Mouse (Mus musculus) olfactory bulb, adult 2 months (tissue): ENCODE measurements at regions not wholly inside any gene's neighbourhood (a gene's known extent, or its start where the extent isn't known, plus 50 kb on each side); places are given as distances from the start of the nearest gene placed in this dataset.

ENCODE experiments used
- H3K27ac ChIP-seq: fragments of 200-500 bp; 2 replicates; pipeline ENCODE4 v1.5.1; 2012; ENCODE audit warnings: low read depth, low read length; ENCODE audit not compliant: insufficient read depth
- H3K4me1 ChIP-seq: fragments of 200-500 bp; 2 replicates; pipeline ENCODE4 v1.6.1; 2012; ENCODE audit warnings: low read length; ENCODE audit not compliant: control insufficient read depth, insufficient read depth
- H3K4me3 ChIP-seq: fragments of 200-500 bp; 2 replicates; pipeline ENCODE4 v1.5.1; 2012; ENCODE audit warnings: mild to moderate bottlenecking, low read depth, low read length, moderate library complexity; ENCODE audit not compliant: insufficient read depth
- CTCF ChIP-seq: fragments of 200-500 bp; IDR thresholded peaks from 2 replicates; pipeline ENCODE4 v1.5.1; 2012; ENCODE audit warnings: low read depth, mild to moderate bottlenecking, low read length, moderate library complexity; ENCODE audit not compliant: insufficient read depth
- POLR2A ChIP-seq: fragments of 200-500 bp; IDR thresholded peaks from 2 replicates; pipeline ENCODE4 v1.6.1; 2012; ENCODE audit warnings: mild to moderate bottlenecking, low read depth, low read length, moderate library complexity; ENCODE audit not compliant: insufficient read depth
- WGBS: fragments of 180-500 bp; shearing (Covaris S2); methylation state at CpG from one replicate; pipeline ENCODE4 v1.1.7; 2018; 5-methylcytosine and 5-hydroxymethylcytosine counted together

DNA sequence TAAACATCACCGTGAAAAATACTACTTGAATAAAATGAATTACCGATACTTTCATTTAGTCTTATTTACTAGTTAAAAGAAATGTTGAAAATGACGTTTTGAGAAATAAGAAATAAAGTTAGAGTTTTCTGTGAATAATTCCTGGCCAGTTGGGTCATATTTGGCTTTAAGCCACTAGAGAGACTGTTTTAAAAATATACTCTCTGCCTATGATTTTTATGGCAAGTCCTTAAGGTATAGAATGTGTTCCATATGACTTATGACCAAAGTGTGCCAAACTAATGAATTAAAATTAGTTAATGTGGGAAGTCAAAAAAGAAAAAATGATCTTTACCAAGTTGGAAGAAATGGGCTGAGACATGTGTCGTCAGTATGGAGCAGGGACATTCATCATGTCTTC, 354.2 kb upstream of the Col3a1 start:
- H3K27ac ChIP-seq = no peak overlapping the region
- TF ChIP-seq POLR2A (no peak), CTCF (no peak)
- H3K4me1 ChIP-seq = no peaks in the 10 kb centered on the region
- WGBS = 85% methylated on average over 4 of the region's 4 CpGs
- no peak overlapping the region for H3K4me3 ChIP-seq

DNA sequence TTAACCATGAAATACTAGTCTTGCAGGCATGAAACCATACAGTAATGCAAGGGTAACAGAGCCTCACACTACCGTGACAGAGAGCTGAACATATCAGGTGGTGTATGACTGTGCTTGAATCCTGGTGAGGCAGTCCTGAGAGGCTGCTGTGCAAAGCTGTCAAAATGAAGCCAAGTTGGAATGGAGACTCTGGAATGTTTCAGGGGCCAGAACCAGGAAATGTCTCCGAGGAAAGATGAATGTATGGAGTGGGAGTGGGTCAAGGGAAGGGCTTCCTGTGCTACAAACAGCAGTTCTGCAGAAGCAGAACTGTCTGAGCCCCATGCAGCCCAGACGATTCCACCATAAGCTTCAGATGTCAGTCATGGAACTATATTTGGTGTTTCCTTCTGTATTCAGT, 324.2 kb upstream of the Col3a1 start:
- TF ChIP-seq CTCF = no peak
- TF ChIP-seq POLR2A = no peak
- Histone ChIP-seq H3K27ac (no peak overlapping the region), H3K4me1 (no peaks in the 10 kb centered on the region), H3K4me3 (no peak overlapping the region)
- WGBS = 72% methylated on average over 3 of the region's 3 CpGs

DNA sequence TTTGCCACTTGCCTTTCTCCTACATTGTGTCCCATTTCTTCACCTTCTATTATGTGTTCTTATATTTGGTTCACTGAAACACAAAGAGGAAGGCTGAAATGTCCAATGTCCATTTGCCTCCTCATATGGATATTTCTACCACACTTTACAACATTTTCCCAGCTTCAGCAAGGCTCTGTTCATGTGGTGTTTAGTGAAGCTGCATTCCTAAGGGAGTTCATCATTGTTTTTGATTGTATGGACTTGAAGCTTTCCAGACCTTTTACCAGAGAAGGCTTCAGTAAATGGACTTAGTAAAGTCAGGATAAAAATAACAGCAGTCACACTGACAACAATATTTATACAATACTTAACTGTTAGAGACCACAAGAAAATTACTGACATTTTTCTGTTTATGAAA, 290.8 kb upstream of the Col3a1 start:
- TF ChIP-seq CTCF = no peak
- TF ChIP-seq POLR2A = no peak
- no peaks in the 10 kb centered on the region for H3K4me1 ChIP-seq
- H3K27ac ChIP-seq = no peak overlapping the region
- no peak overlapping the region for H3K4me3 ChIP-seq

DNA sequence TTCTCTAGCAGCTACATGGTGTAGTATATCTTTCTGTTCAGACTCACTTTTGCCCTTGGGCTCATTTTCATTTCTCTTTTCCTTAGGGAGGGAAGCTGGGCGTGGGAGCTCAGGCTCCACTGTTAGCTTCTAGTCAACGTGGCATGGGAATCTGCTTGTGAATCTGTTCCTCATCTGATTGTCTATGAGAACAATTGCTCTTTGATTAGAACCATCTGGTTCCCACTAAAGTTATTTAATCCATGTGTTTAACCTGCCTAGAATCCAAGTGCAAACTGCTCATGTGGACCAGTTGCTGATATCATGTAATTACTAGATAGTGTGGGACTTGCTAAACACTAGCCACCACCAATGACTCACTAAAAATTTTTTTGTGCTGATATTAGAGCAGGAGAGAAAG, 290.1 kb upstream of the Col3a1 start:
- TF ChIP-seq CTCF = no peak
- TF ChIP-seq POLR2A = no peak
- no peaks in the 10 kb centered on the region for H3K4me1 ChIP-seq
- no peak overlapping the region for H3K4me3 ChIP-seq
- WGBS = 50% methylated on average over 2 of the region's 2 CpGs
- no peak overlapping the region for H3K27ac ChIP-seq

DNA sequence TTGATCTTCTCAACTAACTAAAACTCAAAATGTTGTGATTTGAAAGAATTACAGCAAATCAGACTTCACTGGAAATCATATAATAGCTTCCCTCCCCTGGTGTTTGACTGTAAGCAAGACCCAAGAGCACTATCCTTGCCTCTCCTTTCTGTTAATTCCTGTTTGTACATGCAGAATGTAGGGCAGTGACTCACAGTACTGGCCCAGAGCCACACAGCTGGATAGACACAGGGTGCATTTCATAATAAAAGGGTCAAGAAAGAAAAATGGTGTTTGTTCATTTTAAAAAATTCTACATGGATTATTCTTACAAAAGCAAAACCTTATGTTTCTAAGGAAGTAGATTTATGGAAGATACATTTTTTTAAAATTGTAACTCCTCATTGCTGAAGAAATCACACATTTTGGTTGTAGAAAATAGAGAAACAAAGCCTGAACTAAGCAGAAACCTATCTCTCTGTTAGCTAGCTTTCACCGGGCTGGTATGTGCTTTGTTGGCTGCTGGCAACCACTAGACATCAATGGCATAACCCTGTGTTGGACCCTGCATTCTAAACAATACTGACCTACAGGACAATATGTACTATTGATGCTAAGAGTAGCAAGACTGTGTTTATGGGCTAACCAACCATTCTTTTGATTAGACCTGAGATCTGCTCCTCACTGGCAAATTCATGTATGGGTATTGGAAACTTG, 289.0 kb upstream of the Col3a1 start:
- Histone ChIP-seq H3K4me1 (no peaks in the 10 kb centered on the region), H3K4me3 (no peak overlapping the region), H3K27ac (0 out of 2 replicates have a peak overlapping the region, but pooled peaks have one; percentile 57)
- TF ChIP-seq CTCF (no peak), POLR2A (no peak)
- 57% methylated on average over 1 of the region's 1 CpGs for WGBS

DNA sequence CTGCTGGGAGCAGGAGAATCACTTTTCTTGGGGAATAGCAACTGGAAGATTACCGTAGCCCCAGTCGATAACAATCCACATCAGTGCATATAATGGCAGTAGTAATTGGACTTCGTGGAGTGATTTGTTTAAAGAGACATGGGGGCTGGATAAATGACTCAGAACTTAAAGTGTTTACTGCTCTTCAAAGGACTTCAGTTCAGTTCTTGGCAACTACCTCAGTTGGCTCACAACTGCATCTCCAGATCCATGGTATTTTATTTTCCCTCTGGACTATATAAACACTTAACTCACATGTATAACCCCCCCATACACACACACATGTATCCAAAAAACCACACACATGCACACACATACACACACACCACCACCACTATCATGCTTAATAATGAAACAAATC, 288.0 kb upstream of the Col3a1 start:
- Histone ChIP-seq H3K27ac (no peak overlapping the region), H3K4me3 (no peak overlapping the region), H3K4me1 (no peaks in the 10 kb centered on the region)
- TF ChIP-seq CTCF (no peak), POLR2A (no peak)
- WGBS = 56% methylated on average over 3 of the region's 3 CpGs

DNA sequence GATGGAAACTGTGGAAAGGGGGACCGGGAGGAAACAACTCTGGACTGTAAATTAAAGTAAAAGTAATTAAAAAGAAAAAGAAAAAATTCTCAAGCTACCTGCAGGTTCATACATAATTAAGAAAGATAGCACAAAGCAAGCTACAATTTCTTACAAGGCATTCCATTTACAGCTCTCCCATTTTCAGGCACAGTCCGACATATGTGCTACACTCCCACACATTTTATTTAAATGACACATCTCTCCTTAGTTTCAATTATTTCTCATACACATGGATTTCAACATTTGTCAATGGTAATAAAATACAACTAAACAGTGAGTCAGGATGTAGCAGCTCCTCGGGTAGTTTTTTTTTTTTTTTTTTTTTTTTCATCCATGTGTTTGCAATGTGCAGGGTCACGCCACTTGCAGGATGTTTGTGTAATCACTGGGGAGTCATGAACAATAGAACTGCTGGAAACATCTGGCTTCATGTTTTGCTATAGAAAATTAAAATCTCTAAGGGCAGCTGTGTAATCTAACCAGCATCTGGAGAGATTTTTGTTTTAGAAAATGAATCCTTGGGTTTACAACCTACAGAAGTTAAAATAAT, 279.8 kb upstream of the Col3a1 start:
- TF ChIP-seq CTCF (no peak), POLR2A (no peak)
- Histone ChIP-seq H3K27ac (no peak overlapping the region), H3K4me1 (no peaks in the 10 kb centered on the region), H3K4me3 (no peak overlapping the region)
- 57% methylated on average over 4 of the region's 4 CpGs for WGBS

DNA sequence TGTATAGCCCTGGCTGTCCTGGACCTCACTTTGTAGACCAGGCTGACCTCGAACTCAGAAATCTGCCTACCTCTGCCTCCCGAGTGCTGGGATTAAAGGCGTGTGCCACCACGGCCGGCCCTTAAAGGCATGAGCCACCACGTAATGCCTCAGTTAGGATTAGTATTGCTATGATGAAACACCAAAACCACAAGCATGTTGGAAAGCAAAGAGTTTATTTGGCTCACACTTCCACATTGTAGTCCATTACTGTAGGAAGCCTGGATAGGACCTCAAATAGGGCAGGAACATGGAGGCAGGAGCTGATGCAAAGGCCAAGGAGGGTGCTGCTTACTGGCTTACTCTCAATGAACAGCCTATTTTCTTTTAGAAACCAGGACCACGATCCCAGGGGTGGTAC, 278.0 kb upstream of the Col3a1 start:
- 86% methylated on average over 7 of the region's 7 CpGs for whole genome bisulfite sequencing
- no peaks in the 10 kb centered on the region for H3K4me1 ChIP-seq
- no peak overlapping the region for H3K27ac ChIP-seq
- TF ChIP-seq POLR2A (no peak), CTCF (no peak)
- H3K4me3 ChIP-seq = no peak overlapping the region

DNA sequence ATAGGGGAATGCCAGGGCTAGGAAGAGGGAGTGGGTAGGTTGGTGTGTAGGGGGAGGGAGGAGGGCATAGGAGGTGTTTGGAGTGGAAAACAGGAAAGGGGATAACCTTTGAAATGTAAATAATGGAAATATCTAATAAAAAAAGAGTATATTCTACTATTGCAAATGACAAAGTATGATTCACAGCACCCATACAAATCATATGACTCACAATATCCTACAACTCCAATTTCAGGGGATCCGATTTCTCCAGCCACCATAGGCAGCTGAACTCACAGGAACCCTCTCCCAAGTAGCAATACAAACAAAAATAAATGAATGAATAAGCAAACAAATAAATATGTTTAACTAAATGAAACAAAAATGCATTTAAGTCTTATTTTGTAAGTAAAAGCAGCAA, 270.0 kb upstream of the Col3a1 start:
- Histone ChIP-seq H3K4me1 (no peaks in the 10 kb centered on the region), H3K4me3 (no peak overlapping the region), H3K27ac (no peak overlapping the region)
- TF ChIP-seq POLR2A = no peak
- 78% methylated on average over 1 of the region's 1 CpGs for WGBS

DNA sequence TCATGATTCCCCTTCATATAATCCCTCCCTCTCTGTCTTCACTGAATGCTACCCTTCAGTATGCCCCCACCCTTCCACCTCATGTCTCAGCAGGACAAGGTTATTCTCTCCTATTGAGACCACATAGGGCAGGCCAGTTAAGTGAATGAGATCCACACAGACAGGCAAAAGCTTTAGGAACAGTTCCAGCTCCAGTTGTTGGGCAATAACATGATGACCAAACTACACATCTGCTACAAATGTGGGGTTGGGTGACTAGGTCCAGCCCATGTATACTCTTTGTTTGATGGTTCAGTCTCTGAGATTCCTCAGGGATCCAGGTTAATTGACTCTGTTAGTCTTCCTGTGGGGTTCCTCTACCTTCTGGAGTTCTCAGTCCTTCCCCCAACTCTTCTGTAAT, 269.5 kb upstream of the Col3a1 start:
- no peak overlapping the region for H3K27ac ChIP-seq
- TF ChIP-seq CTCF (no peak), POLR2A (no peak)
- H3K4me3 ChIP-seq = no peak overlapping the region
- no peaks in the 10 kb centered on the region for H3K4me1 ChIP-seq
